ENCODE assay signal across 26 mouse cellular contexts in genomic region chr4:107906561-107906960, GRCm38 (mm10).
"Had no signal": no experiment of that assay in that cellular context is flagged by ENCODE, and none has a peak within 500 bp of the region (broad histone marks: within the 10 kb centered on the region; RNA-seq: fewer than 3 reads in every experiment).

No protein-coding gene starts in this region.

- H3K4me2 ChIP-seq: heart, embryonic 12.5 days; hindbrain, embryonic 12.5 days; hindbrain, embryonic 14.5 days; intestine, embryonic 15.5 days; limb, embryonic 12.5 days; liver, embryonic 11.5 days; liver, embryonic 13.5 days; liver, embryonic 15.5 days had no signal

- H3K4me1 ChIP-seq: heart, embryonic 12.5 days; hindbrain, embryonic 10.5 days; hindbrain, embryonic 12.5 days; intestine, embryonic 15.5 days; limb, embryonic 10.5 days; limb, embryonic 12.5 days had no signal

- H3K27me3 ChIP-seq: heart, embryonic 12.5 days; hindbrain, embryonic 12.5 days; intestine, embryonic 15.5 days; limb, embryonic 12.5 days; liver, embryonic 13.5 days; liver, embryonic 15.5 days had no signal

- ATAC-seq: hindbrain, embryonic 16.5 days; inflammation-experienced regulatory T-cells, adult 6 months; intestine, embryonic 15.5 days; intestine, postnatal 0 days had no signal

- H3K4me3 ChIP-seq: heart, embryonic 10.5 days; heart, embryonic 12.5 days; hindbrain, embryonic 10.5 days; hindbrain, embryonic 12.5 days; intestine, embryonic 15.5 days; left cerebral cortex, adult 2 months; limb, embryonic 10.5 days; limb, embryonic 12.5 days; liver, embryonic 13.5 days; liver, embryonic 15.5 days had no signal

- H3K9ac ChIP-seq: heart, embryonic 12.5 days; hindbrain, embryonic 12.5 days; hindbrain, embryonic 14.5 days; intestine, embryonic 15.5 days; limb, embryonic 12.5 days; liver, embryonic 13.5 days; liver, embryonic 15.5 days had no signal

- H3K9me3 ChIP-seq: heart, embryonic 10.5 days; heart, embryonic 12.5 days; hindbrain, embryonic 10.5 days; hindbrain, embryonic 12.5 days; intestine, embryonic 15.5 days; limb, embryonic 10.5 days; limb, embryonic 12.5 days; liver, embryonic 13.5 days; liver, embryonic 15.5 days had no signal

- H3K27ac ChIP-seq: heart, embryonic 10.5 days; hindbrain, embryonic 10.5 days; hindbrain, embryonic 12.5 days; hindbrain, embryonic 14.5 days; intestine, embryonic 15.5 days; left cerebral cortex, adult 2 months; limb, embryonic 10.5 days; limb, embryonic 12.5 days; liver, embryonic 13.5 days; liver, embryonic 15.5 days had no signal

- DNase-seq: gastrocnemius, postnatal 10 days; gastrocnemius, postnatal 25 days; heart, adult 18-20 months; heart, postnatal 10 days; heart, postnatal 4 days; kidney, adult 18-20 months; kidney, adult 8-10 months; kidney, postnatal 10 days; kidney, postnatal 25 days; kidney, postnatal 4 days; liver; liver, embryonic 13.5 days had no signal
